Mouse (Mus musculus) heart, embryonic 14.5 days (tissue): ENCODE data around the gene Styx. TPM values are rescaled to one million over a fixed set of nuclear protein-coding genes. Genes with fewer than 3 reads are reported as not detected.
"Not testable (repeated sequence)": the region's sequence is repeated elsewhere in the genome, so short reads cannot be mapped to it uniquely, and the experiment has no call there.

Experiments used
- ATAC-seq: fragments of 200-750 bp; cut with Nextera tagmentation; 2 replicates; pipeline ENCODE4 v1.8.0; 2017; ENCODE audit warnings: low read depth, moderate TSS enrichment; ENCODE audit not compliant: insufficient number of reproducible peaks, insufficient read depth, low FRiP score
- H3K27ac ChIP-seq, 2 experiments: fragments of 200-500 bp in 1 of 2; fragments of 300-500 bp in 1 of 2; sonication (generic) in 1 of 2; replicated peaks in 1 of 2; 2 replicates each; pipeline ENCODE4 v1.5.1; 2012 to 2014; ENCODE audit warnings: low read depth in 2 of 2, low read length in 2 of 2, control low read depth in 1 of 2, mild to moderate bottlenecking in 1 of 2, mixed read lengths in 1 of 2; ENCODE audit not compliant: control insufficient read depth in 1 of 2, insufficient read depth in 1 of 2
- H3K27me3 ChIP-seq: fragments of 300-500 bp; sonication (generic); 2 replicates; pipeline ENCODE4 v1.6.1; 2014; ENCODE audit warnings: mild to moderate bottlenecking, low read length, control low read depth; ENCODE audit not compliant: control insufficient read depth, insufficient read depth
- H3K36me3 ChIP-seq: fragments of 300-500 bp; sonication (generic); 2 replicates; pipeline ENCODE4 v1.6.1; 2014; ENCODE audit warnings: mild to moderate bottlenecking, control low read depth, low read length, mixed read lengths; ENCODE audit not compliant: control insufficient read depth, insufficient read depth
- H3K4me1 ChIP-seq, 2 experiments: fragments of 200-500 bp in 1 of 2; fragments of 300-500 bp in 1 of 2; sonication (generic) in 1 of 2; 2 replicates each; pipeline ENCODE4 v1.6.1; 2012 to 2014; ENCODE audit warnings: low read length in 2 of 2, control low read depth in 1 of 2, mixed read lengths in 1 of 2; ENCODE audit not compliant: control insufficient read depth in 2 of 2, insufficient read depth in 2 of 2
- H3K4me2 ChIP-seq: fragments of 300-500 bp; sonication (generic); 2 replicates; pipeline ENCODE4 v1.6.1; 2014; ENCODE audit warnings: mild to moderate bottlenecking, low read length
- H3K4me3 ChIP-seq, 2 experiments: fragments of 200-500 bp in 1 of 2; fragments of 300-500 bp in 1 of 2; sonication (generic) in 1 of 2; 2 replicates each; pipeline ENCODE4 v1.5.1; 2012 to 2014; ENCODE audit warnings: low read length in 2 of 2, mild to moderate bottlenecking in 2 of 2, control low read depth in 1 of 2, low read depth in 1 of 2, moderate library complexity in 1 of 2; ENCODE audit not compliant: control insufficient read depth in 1 of 2, insufficient read depth in 1 of 2
- H3K9ac ChIP-seq: fragments of 300-500 bp; sonication (generic); 2 replicates; pipeline ENCODE4 v1.6.1; 2014; ENCODE audit warnings: mild to moderate bottlenecking, low read length
- H3K9me3 ChIP-seq: fragments of 300-500 bp; sonication (generic); 2 replicates; pipeline ENCODE4 v1.6.1; 2016; ENCODE audit warnings: low read length, control low read depth; ENCODE audit not compliant: control insufficient read depth
- whole genome bisulfite sequencing: fragments of 180-500 bp; shearing (Covaris S2); extraction: QIAGEN DNeasy Blood & Tissue Kit; methylation state at CpG from one replicate; pipeline ENCODE4 v1.1.7; 2014; 5-methylcytosine and 5-hydroxymethylcytosine counted together
- polyA plus RNA-seq: library from polyadenylated mRNA; unstranded; fragments of >200 nt; fragmentation: Nextera tagmentation; extraction: Ambion mirVana; gene quantifications from 2 replicates; pipeline ENCODE4 v1.2.1, GENCODE M21; 2014

The Styx gene
- polyA plus RNA-seq, 1 experiment from 2014 or later: 73.9 TPM

GRCm38 (mm10) chr14:45389194-45389593 lies 38.3 kb downstream of the Styx start:
- Histone ChIP-seq H3K9me3 (no peaks in the 10 kb centered on the region), H3K9ac (peak overlapping the region; percentile 97), H3K4me3 (peak overlapping the region; percentile 72 to 88), H3K27ac (peak overlapping the region; percentile 72 to 87), H3K27me3 (no peaks in the 10 kb centered on the region), H3K4me2 (peak overlapping the region; percentile 83), H3K36me3 (no peaks in the 10 kb centered on the region), H3K4me1 (peaks cover 0 to 9% of the 10 kb centered on the region in 2 experiments; a peak in 2 of 4 replicates)
- ATAC-seq: peak; percentile 48; the same call in 1 of the 2 replicates
- 10% methylated on average over 3 of the region's 3 CpGs for WGBS

- no peaks in the 10 kb centered on the region for H3K27me3 ChIP-seq
- no peak overlapping the region for H3K27ac ChIP-seq
- ATAC-seq: no peak
- no peaks in the 10 kb centered on the region for H3K9me3 ChIP-seq
- H3K9ac ChIP-seq: no peak overlapping the region
- H3K4me2 ChIP-seq: no peak overlapping the region
- 74% methylated on average over 3 of the region's 3 CpGs for WGBS
- H3K36me3 ChIP-seq: no peaks in the 10 kb centered on the region
- H3K4me3 ChIP-seq: no peak overlapping the region
- no peaks in the 10 kb centered on the region for H3K4me1 ChIP-seq
These were observed 48.9 kb downstream of the Styx start for GRCm38 (mm10) chr14:45399836-45400235.

- Histone ChIP-seq H3K4me3 (no peak overlapping the region), H3K9ac (no peak overlapping the region), H3K27me3 (no peaks in the 10 kb centered on the region), H3K27ac (no peak overlapping the region), H3K9me3 (no peaks in the 10 kb centered on the region), H3K36me3 (no peaks in the 10 kb centered on the region), H3K4me1 (no peaks in the 10 kb centered on the region), H3K4me2 (no peak overlapping the region)
- no peak for ATAC-seq
- WGBS: 82% methylated on average over 7 of the region's 7 CpGs
These were observed 52.8 kb downstream of the Styx start for GRCm38 (mm10) chr14:45403651-45404050.

- not testable (repeated sequence) for H3K36me3 ChIP-seq, H3K4me3 ChIP-seq, H3K4me1 ChIP-seq, ATAC-seq, H3K27me3 ChIP-seq, H3K4me2 ChIP-seq, H3K9me3 ChIP-seq, H3K27ac ChIP-seq, H3K9ac ChIP-seq
- WGBS: 82% methylated on average over 1 of the region's 3 CpGs
These were observed 53.9 kb downstream of the Styx start, which contains the start of gene Gnpnat1 for GRCm38 (mm10) chr14:45404813-45405212. TSS of gene Gnpnat1 (minus strand) at chr14:45404913.

- no peaks in the 10 kb centered on the region for H3K9me3 ChIP-seq
- H3K4me2 ChIP-seq: no peak overlapping the region
- no peak overlapping the region for H3K27ac ChIP-seq
- ATAC-seq: no peak
- H3K27me3 ChIP-seq: no peaks in the 10 kb centered on the region
- no peak overlapping the region for H3K9ac ChIP-seq
- 87% methylated on average over 4 of the region's 4 CpGs for WGBS
- no peaks in the 10 kb centered on the region for H3K36me3 ChIP-seq
- no peaks in the 10 kb centered on the region for H3K4me1 ChIP-seq
- H3K4me3 ChIP-seq: no peak overlapping the region
These were observed 65.4 kb downstream of the Styx start for GRCm38 (mm10) chr14:45416265-45416664.

- Histone ChIP-seq H3K4me2 (no peak overlapping the region), H3K36me3 (no peaks in the 10 kb centered on the region), H3K9ac (no peak overlapping the region), H3K9me3 (no peaks in the 10 kb centered on the region), H3K4me1 (no peaks in the 10 kb centered on the region), H3K27me3 (no peaks in the 10 kb centered on the region), H3K27ac (no peak overlapping the region), H3K4me3 (no peak overlapping the region)
- ATAC-seq: no peak
- WGBS: 76% methylated on average over 3 of the region's 3 CpGs
These were observed 67.7 kb downstream of the Styx start for GRCm38 (mm10) chr14:45418553-45418952.

- no peak overlapping the region for H3K4me2 ChIP-seq
- H3K9ac ChIP-seq: no peak overlapping the region
- WGBS: 74% methylated on average over 4 of the region's 4 CpGs
These were observed 68.4 kb downstream of the Styx start for GRCm38 (mm10) chr14:45419323-45419722.

GRCm38 (mm10) chr14:45422371-45422770 lies 71.5 kb downstream of the Styx start:
- no peaks in the 10 kb centered on the region for H3K27me3 ChIP-seq
- no peak overlapping the region for H3K4me2 ChIP-seq
- H3K9me3 ChIP-seq: no peaks in the 10 kb centered on the region
- no peak overlapping the region for H3K9ac ChIP-seq
- 55% methylated on average over 4 of the region's 4 CpGs for WGBS
- H3K27ac ChIP-seq: no peak overlapping the region
- no peak for ATAC-seq
- H3K36me3 ChIP-seq: no peaks in the 10 kb centered on the region
- H3K4me3 ChIP-seq: no peak overlapping the region
- no peaks in the 10 kb centered on the region for H3K4me1 ChIP-seq

More at GRCm38 (mm10) chr14:45419323-45419722, 68.4 kb downstream of the Styx start:
- no peak for ATAC-seq
- Histone ChIP-seq H3K9me3 (no peaks in the 10 kb centered on the region), H3K36me3 (no peaks in the 10 kb centered on the region), H3K27me3 (no peaks in the 10 kb centered on the region), H3K4me3 (no peak overlapping the region), H3K27ac (no peak overlapping the region), H3K4me1 (no peaks in the 10 kb centered on the region)
